17 mouse cellular contexts compared by ENCODE assay signal in the genomic region with DNA sequence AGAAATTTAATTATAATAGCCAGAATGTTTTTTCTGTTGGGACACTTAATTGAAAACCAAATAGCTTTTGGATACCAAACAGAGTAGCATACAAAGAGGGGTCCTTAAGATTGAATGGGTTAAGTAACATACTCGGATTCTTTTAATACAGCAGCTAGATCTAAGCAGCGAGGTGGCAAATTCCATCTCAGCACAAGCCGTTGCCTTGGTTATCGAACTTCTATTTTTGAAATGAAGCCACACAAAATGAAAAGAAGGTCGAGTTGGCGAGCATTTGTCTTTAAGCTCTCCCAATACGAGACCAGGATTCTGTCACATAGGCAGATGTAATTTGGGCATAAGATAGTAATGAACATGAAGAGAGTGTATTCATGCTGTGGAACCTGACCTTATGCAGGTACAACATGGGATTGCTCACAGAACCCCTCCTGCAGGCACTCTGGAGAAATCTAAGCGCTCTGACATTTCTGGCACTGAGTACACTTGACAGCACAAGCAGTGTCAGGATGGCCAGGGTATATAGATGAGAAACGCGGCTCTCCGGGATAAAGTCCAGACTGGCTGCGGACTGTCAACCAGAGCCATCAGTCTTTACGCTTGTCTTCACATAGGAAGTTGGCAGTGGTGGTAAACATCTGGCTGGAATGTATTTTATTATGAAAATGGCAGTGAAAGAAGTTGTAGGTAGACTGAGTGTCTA.
DNase-seq lines count a peak whose midpoint lies in the region; ATAC-seq lines count a peak whose summit lies in the region.
"Had no signal": no experiment of that assay in that cellular context is flagged by ENCODE, and none has a peak within 500 bp of the region (broad histone marks: within the 10 kb centered on the region; RNA-seq: fewer than 3 reads in every experiment).

No protein-coding gene starts in this region.

- no peaks in the 10 kb centered on the region for H3K9me3 ChIP-seq in hindbrain, embryonic 16.5 days (ENCODE audit: control insufficient read depth, low read length)
- H3K9me3 ChIP-seq: heart, embryonic 15.5 days; neural tube, embryonic 13.5 days had no signal

- H3K4me1 ChIP-seq in hindbrain, embryonic 16.5 days (ENCODE audit: control insufficient read depth, insufficient read depth, low read depth, low read length), result peaks cover 8% of the 10 kb centered on the region

- no peak overlapping the region for H3K9ac ChIP-seq in hindbrain, embryonic 16.5 days (ENCODE audit: low read depth, low read length)
- H3K9ac ChIP-seq: heart, embryonic 15.5 days; neural tube, embryonic 13.5 days had no signal

- no peak overlapping the region for H3K4me3 ChIP-seq in hindbrain, embryonic 16.5 days (ENCODE audit: low read length)
- H3K4me3 ChIP-seq: heart, embryonic 15.5 days; left cerebral cortex, adult 2 months; neural tube, embryonic 13.5 days had no signal

- no peak for DNase-seq in frontal cortex, postnatal 25 days (ENCODE audit: low spot score in 2 of 2)
- peak; percentile 20 to 80 for DNase-seq in left cerebral cortex, postnatal 14 days (ENCODE audit: low spot score in 2 of 2)
- DNase-seq in left cerebral cortex, adult 18-20 months (ENCODE audit: low spot score in 2 of 2), result no peak
- peak; percentile 68 for DNase-seq in brain, adult 2 months (ENCODE audit: low read depth, low spot score)
- DNase-seq in kidney, postnatal 4 days, result no peak
- DNase-seq in lung, postnatal 25 days (ENCODE audit: low spot score), result no peak
- DNase-seq: adrenal gland, adult 8-10 months; B cell, adult 2 months; gastrocnemius, postnatal 36 days; kidney, adult 9 months had no signal

- ATAC-seq in frontal cortex, adult (ENCODE audit: low TSS enrichment), result peak; percentile 20; the same call in 1 of the 2 replicates
- ATAC-seq in hindbrain, embryonic 16.5 days, result 0 out of 2 replicates have a peak, but pooled peaks have one; percentile 49
- ATAC-seq: lung, postnatal 0 days had no signal

- intact Hi-C loops in left cerebral cortex, postnatal 14 days (cut with DNase I), result no loop called here

- 43% methylated on average over 13 of the region's 13 CpGs for WGBS in hindbrain, embryonic 16.5 days

- no peaks in the 10 kb centered on the region for H3K27me3 ChIP-seq in hindbrain, embryonic 16.5 days (replicated peaks; ENCODE audit: control insufficient read depth, insufficient read depth, low read length)
- H3K27me3 ChIP-seq: heart, embryonic 15.5 days; neural tube, embryonic 13.5 days had no signal

- no peak overlapping the region for H3K4me2 ChIP-seq in hindbrain, embryonic 16.5 days (ENCODE audit: low read length)
- H3K4me2 ChIP-seq: heart, embryonic 15.5 days; liver, embryonic 11.5 days; neural tube, embryonic 13.5 days had no signal

- no peaks in the 10 kb centered on the region for H3K36me3 ChIP-seq in hindbrain, embryonic 16.5 days (ENCODE audit: control insufficient read depth, insufficient read depth, low read length)
- H3K36me3 ChIP-seq: heart, embryonic 15.5 days; neural tube, embryonic 13.5 days had no signal

- no peak overlapping the region for H3K27ac ChIP-seq in hindbrain, embryonic 16.5 days (ENCODE audit: low read depth, low read length)
- H3K27ac ChIP-seq: heart, embryonic 15.5 days; left cerebral cortex, adult 2 months; neural tube, embryonic 13.5 days had no signal

Comparison
In these comparisons a context has a peak if more than half of its experiments do, and no peak if none do; other contexts are left out.
1. DNase-seq: peak in left cerebral cortex, postnatal 14 days (2 of 2) and brain, adult 2 months (single experiment); none in frontal cortex, postnatal 25 days (0 of 2), left cerebral cortex, adult 18-20 months (0 of 2), kidney, postnatal 4 days (0 of 2) and lung, postnatal 25 days (single experiment).